Mouse (Mus musculus): Measurements from ENCODE around the gene Entpd6. TPM values are rescaled to one million over a fixed set of nuclear protein-coding genes. Genes with fewer than 3 reads are reported as not detected.

The Entpd6 gene
- polyA plus RNA-seq, 1 experiment from 2014 or later = 22.6 TPM

GRCm38 (mm10) chr2:150771996-150772395, 23.2 kb downstream of the Entpd6 start:
- no peaks in the 10 kb centered on the region for H3K36me3 ChIP-seq (replicated peaks; ENCODE audit: control insufficient read depth, insufficient read depth, low read depth, low read length)
- H3K9ac ChIP-seq (replicated peaks; ENCODE audit: low read length) = no peak overlapping the region
- H3K9me3 ChIP-seq (replicated peaks; ENCODE audit: control insufficient read depth, low read length) = no peaks in the 10 kb centered on the region
- no peaks in the 10 kb centered on the region for H3K4me1 ChIP-seq (ENCODE audit: control insufficient read depth, insufficient read depth, low read length)
- H3K27me3 ChIP-seq (ENCODE audit: control insufficient read depth, insufficient read depth, low read length) = no peaks in the 10 kb centered on the region
- DNase-seq (ENCODE audit: low spot score) = no peak
- no peak overlapping the region for H3K27ac ChIP-seq (replicated peaks; ENCODE audit: low read depth, low read length)
- no peak for ATAC-seq (replicated peaks; ENCODE audit: insufficient number of reproducible peaks, low FRiP score, low TSS enrichment, low read depth)
- no peak overlapping the region for H3K4me2 ChIP-seq (ENCODE audit: low read depth, low read length)
- H3K4me3 ChIP-seq (ENCODE audit: low read depth, low read length) = no peak overlapping the region
- WGBS = 91% methylated on average over 8 of the region's 8 CpGs

- no peak for DNase-seq (ENCODE audit: low spot score)
- no peaks in the 10 kb centered on the region for H3K27me3 ChIP-seq (ENCODE audit: control insufficient read depth, insufficient read depth, low read length)
- H3K27ac ChIP-seq (replicated peaks; ENCODE audit: low read depth, low read length) = no peak overlapping the region
- H3K9me3 ChIP-seq (replicated peaks; ENCODE audit: control insufficient read depth, low read length) = no peaks in the 10 kb centered on the region
- no peak for ATAC-seq (replicated peaks; ENCODE audit: insufficient number of reproducible peaks, low FRiP score, low TSS enrichment, low read depth)
- H3K4me2 ChIP-seq (ENCODE audit: low read depth, low read length) = no peak overlapping the region
- H3K4me1 ChIP-seq (ENCODE audit: control insufficient read depth, insufficient read depth, low read length) = no peaks in the 10 kb centered on the region
- H3K36me3 ChIP-seq (replicated peaks; ENCODE audit: control insufficient read depth, insufficient read depth, low read depth, low read length) = no peaks in the 10 kb centered on the region
- WGBS = 81% methylated on average over 10 of the region's 10 CpGs
- no peak overlapping the region for H3K4me3 ChIP-seq (ENCODE audit: low read depth, low read length)
- H3K9ac ChIP-seq (replicated peaks; ENCODE audit: low read length) = no peak overlapping the region
Observed at GRCm38 (mm10) chr2:150772466-150773119, 23.8 kb downstream of the Entpd6 start.

GRCm38 (mm10) chr2:150782801-150783200, 34.0 kb downstream of the Entpd6 start:
- 80% methylated on average over 2 of the region's 2 CpGs for WGBS
- no peaks in the 10 kb centered on the region for H3K9me3 ChIP-seq (replicated peaks; ENCODE audit: control insufficient read depth, low read length)

GRCm38 (mm10) chr2:150786251-150787180, 37.7 kb downstream of the Entpd6 start, which contains the start of gene Pygb:
Gene Pygb (plus strand): TSS chr2:150786735.
- WGBS = 2% methylated on average over 55 of the region's 58 CpGs
- Histone ChIP-seq H3K9ac (replicated peaks; ENCODE audit: low read length) (peak within 1 kb of the TSS; percentile 63), H3K4me2 (ENCODE audit: low read depth, low read length) (peak within 1 kb of the TSS; percentile 84), H3K27ac (replicated peaks; ENCODE audit: low read depth, low read length) (0 out of 2 replicates have a peak within 1 kb of the TSS, but pooled peaks have one; percentile 0), H3K36me3 (replicated peaks; ENCODE audit: control insufficient read depth, insufficient read depth, low read depth, low read length) (no peaks in the 10 kb centered on the region), H3K27me3 (ENCODE audit: control insufficient read depth, insufficient read depth, low read length) (no peaks in the 10 kb centered on the region), H3K9me3 (replicated peaks; ENCODE audit: control insufficient read depth, low read length) (no peaks in the 10 kb centered on the region), H3K4me3 (ENCODE audit: low read depth, low read length) (peak within 1 kb of the TSS; percentile 69), H3K4me1 (ENCODE audit: control insufficient read depth, insufficient read depth, low read length) (no peaks in the 10 kb centered on the region; the same call in 1 of the 2 replicates)
- ATAC-seq (replicated peaks; ENCODE audit: insufficient number of reproducible peaks, low FRiP score, low TSS enrichment, low read depth) (peak; percentile 98), DNase-seq (ENCODE audit: low spot score) (peak; percentile 93)

More at GRCm38 (mm10) chr2:150782801-150783200, 34.0 kb downstream of the Entpd6 start:
- ATAC-seq (replicated peaks; ENCODE audit: insufficient number of reproducible peaks, low FRiP score, low TSS enrichment, low read depth) = no peak
- Histone ChIP-seq H3K4me2 (ENCODE audit: low read depth, low read length) (no peak overlapping the region), H3K27me3 (ENCODE audit: control insufficient read depth, insufficient read depth, low read length) (no peaks in the 10 kb centered on the region), H3K4me3 (ENCODE audit: low read depth, low read length) (no peak overlapping the region), H3K36me3 (replicated peaks; ENCODE audit: control insufficient read depth, insufficient read depth, low read depth, low read length) (no peaks in the 10 kb centered on the region), H3K9ac (replicated peaks; ENCODE audit: low read length) (no peak overlapping the region), H3K27ac (replicated peaks; ENCODE audit: low read depth, low read length) (no peak overlapping the region), H3K4me1 (ENCODE audit: control insufficient read depth, insufficient read depth, low read length) (no peaks in the 10 kb centered on the region; the same call in 1 of the 2 replicates)
- no peak for DNase-seq (ENCODE audit: low spot score)

- H3K9ac ChIP-seq (replicated peaks; ENCODE audit: low read length) = peak overlapping the region; percentile 63
- DNase-seq (ENCODE audit: low spot score) (peak; percentile 57), ATAC-seq (replicated peaks; ENCODE audit: insufficient number of reproducible peaks, low FRiP score, low TSS enrichment, low read depth) (peak; percentile 57)
- H3K27me3 ChIP-seq (ENCODE audit: control insufficient read depth, insufficient read depth, low read length) = no peaks in the 10 kb centered on the region
- H3K4me1 ChIP-seq (ENCODE audit: control insufficient read depth, insufficient read depth, low read length) = no peaks in the 10 kb centered on the region; the same call in 1 of the 2 replicates
- no peaks in the 10 kb centered on the region for H3K36me3 ChIP-seq (replicated peaks; ENCODE audit: control insufficient read depth, insufficient read depth, low read depth, low read length)
- no peaks in the 10 kb centered on the region for H3K9me3 ChIP-seq (replicated peaks; ENCODE audit: control insufficient read depth, low read length)
- 0 out of 2 replicates have a peak overlapping the region, but pooled peaks have one; percentile 0 for H3K27ac ChIP-seq (replicated peaks; ENCODE audit: low read depth, low read length)
- 0% methylated on average over 23 of the region's 23 CpGs for WGBS
- H3K4me3 ChIP-seq (ENCODE audit: low read depth, low read length) = peak overlapping the region; percentile 69
- peak overlapping the region; percentile 84 for H3K4me2 ChIP-seq (ENCODE audit: low read depth, low read length)
Observed at GRCm38 (mm10) chr2:150787234-150787771, 38.5 kb downstream of the Entpd6 start.

GRCm38 (mm10) chr2:150788768-150789550, 40.1 kb downstream of the Entpd6 start:
- no peak overlapping the region for H3K4me2 ChIP-seq (ENCODE audit: low read depth, low read length)
- no peak overlapping the region for H3K4me3 ChIP-seq (ENCODE audit: low read depth, low read length)
- ATAC-seq (replicated peaks; ENCODE audit: insufficient number of reproducible peaks, low FRiP score, low TSS enrichment, low read depth) (no peak), DNase-seq (ENCODE audit: low spot score) (peak; percentile 11)
- H3K27ac ChIP-seq (replicated peaks; ENCODE audit: low read depth, low read length) = no peak overlapping the region
- H3K27me3 ChIP-seq (ENCODE audit: control insufficient read depth, insufficient read depth, low read length) = no peaks in the 10 kb centered on the region
- WGBS = 79% methylated on average over 4 of the region's 4 CpGs
- no peaks in the 10 kb centered on the region for H3K36me3 ChIP-seq (replicated peaks; ENCODE audit: control insufficient read depth, insufficient read depth, low read depth, low read length)
- no peaks in the 10 kb centered on the region; the same call in 1 of the 2 replicates for H3K4me1 ChIP-seq (ENCODE audit: control insufficient read depth, insufficient read depth, low read length)
- H3K9me3 ChIP-seq (replicated peaks; ENCODE audit: control insufficient read depth, low read length) = no peaks in the 10 kb centered on the region
- H3K9ac ChIP-seq (replicated peaks; ENCODE audit: low read length) = no peak overlapping the region

- 82% methylated on average over 4 of the region's 4 CpGs for WGBS
- Histone ChIP-seq H3K4me1 (ENCODE audit: control insufficient read depth, insufficient read depth, low read length) (no peaks in the 10 kb centered on the region), H3K4me3 (ENCODE audit: low read depth, low read length) (no peak overlapping the region), H3K4me2 (ENCODE audit: low read depth, low read length) (no peak overlapping the region), H3K27ac (replicated peaks; ENCODE audit: low read depth, low read length) (no peak overlapping the region), H3K27me3 (ENCODE audit: control insufficient read depth, insufficient read depth, low read length) (no peaks in the 10 kb centered on the region), H3K36me3 (replicated peaks; ENCODE audit: control insufficient read depth, insufficient read depth, low read depth, low read length) (no peaks in the 10 kb centered on the region; the same call in 1 of the 2 replicates), H3K9ac (replicated peaks; ENCODE audit: low read length) (no peak overlapping the region), H3K9me3 (replicated peaks; ENCODE audit: control insufficient read depth, low read length) (no peaks in the 10 kb centered on the region)
- DNase-seq (ENCODE audit: low spot score) = no peak
- no peak for ATAC-seq (replicated peaks; ENCODE audit: insufficient number of reproducible peaks, low FRiP score, low TSS enrichment, low read depth)
Observed at GRCm38 (mm10) chr2:150793320-150793719, 44.5 kb downstream of the Entpd6 start.

Data from embryonic facial prominence, embryonic 11.5 days (tissue).